Mouse (Mus musculus) lung, embryonic 15.5 days (tissue): ENCODE results near the gene Traf2. TPM values are rescaled to one million over a fixed set of nuclear protein-coding genes. Genes with fewer than 3 reads are reported as not detected.
A peak's percentile ranks its signal among the peaks of the same experiment; 100 is the strongest.

Experiments used
- ATAC-seq: fragments of 200-750 bp; cut with Nextera tagmentation; 2 replicates; pipeline ENCODE4 v1.8.0; 2017; ENCODE audit warnings: moderate number of reproducible peaks, borderline replicate concordance; ENCODE audit not compliant: low FRiP score, low TSS enrichment; ENCODE audit errors: extremely low read depth
- H3K27ac ChIP-seq: fragments of 300-500 bp; sonication (generic); 2 replicates; pipeline ENCODE4 v1.5.1; 2015; ENCODE audit warnings: moderate library complexity, mild to moderate bottlenecking, inconsistent platforms
- H3K27me3 ChIP-seq: fragments of 300-500 bp; sonication (generic); 2 replicates; pipeline ENCODE4 v1.6.1; 2015; ENCODE audit warnings: inconsistent platforms
- H3K36me3 ChIP-seq: fragments of 300-500 bp; sonication (generic); 2 replicates; pipeline ENCODE4 v1.6.1; 2015; ENCODE audit warnings: inconsistent platforms
- H3K4me1 ChIP-seq: fragments of 300-500 bp; sonication (generic); 2 replicates; pipeline ENCODE4 v1.6.1; 2015; ENCODE audit warnings: inconsistent platforms
- H3K4me2 ChIP-seq: fragments of 300-500 bp; sonication (generic); 2 replicates; pipeline ENCODE4 v1.6.1; 2015; ENCODE audit warnings: inconsistent platforms, mild to moderate bottlenecking, moderate library complexity
- H3K4me3 ChIP-seq: fragments of 300-500 bp; sonication (generic); 2 replicates; pipeline ENCODE4 v1.5.1; 2015; ENCODE audit warnings: mild to moderate bottlenecking, inconsistent platforms
- H3K9ac ChIP-seq: fragments of 300-500 bp; sonication (generic); 2 replicates; pipeline ENCODE4 v1.6.1; 2015; ENCODE audit warnings: inconsistent platforms
- H3K9me3 ChIP-seq: fragments of 300-500 bp; sonication (generic); 2 replicates; pipeline ENCODE4 v1.6.1; 2016; ENCODE audit warnings: inconsistent platforms
- WGBS: fragments of 180-500 bp; shearing (Covaris S2); methylation state at CpG from one replicate; pipeline ENCODE4 v1.1.7; 2015; 5-methylcytosine and 5-hydroxymethylcytosine counted together
- polyA plus RNA-seq: library from polyadenylated mRNA; unstranded; fragments of >200 nt; fragmentation: Nextera tagmentation; extraction: Ambion mirVana; gene quantifications from 2 replicates; pipeline ENCODE4 v1.2.1, GENCODE M21; 2015

The Traf2 gene
- polyA plus RNA-seq, 1 experiment from 2014 or later: 41.3 TPM

GRCm38 (mm10) chr2:25479551-25480311 is 67.0 kb downstream of the Traf2 start:
- no peaks in the 10 kb centered on the region for H3K4me1 ChIP-seq
- H3K27me3 ChIP-seq: no peaks in the 10 kb centered on the region
- no peaks in the 10 kb centered on the region for H3K9me3 ChIP-seq
- H3K27ac ChIP-seq: no peak overlapping the region
- no peaks in the 10 kb centered on the region for H3K36me3 ChIP-seq
- H3K9ac ChIP-seq: no peak overlapping the region
- 64% methylated on average over 10 of the region's 10 CpGs for WGBS
- no peak overlapping the region for H3K4me2 ChIP-seq
- H3K4me3 ChIP-seq: no peak overlapping the region
- ATAC-seq: no peak

- 72% methylated on average over 3 of the region's 3 CpGs for WGBS
- H3K9me3 ChIP-seq: no peaks in the 10 kb centered on the region
- H3K36me3 ChIP-seq: no peaks in the 10 kb centered on the region
- no peak overlapping the region for H3K27ac ChIP-seq
- H3K27me3 ChIP-seq: no peaks in the 10 kb centered on the region
- H3K4me2 ChIP-seq: no peak overlapping the region
- H3K9ac ChIP-seq: no peak overlapping the region
- no peak overlapping the region for H3K4me3 ChIP-seq
- peak; percentile 16; the same call in 1 of the 2 replicates for ATAC-seq
- no peaks in the 10 kb centered on the region for H3K4me1 ChIP-seq
These were observed 68.6 kb downstream of the Traf2 start for GRCm38 (mm10) chr2:25477967-25478675.

- no peaks in the 10 kb centered on the region for H3K36me3 ChIP-seq
- WGBS: 82% methylated on average over 8 of the region's 8 CpGs
These were observed 69.2 kb downstream of the Traf2 start for GRCm38 (mm10) chr2:25477541-25477940.

GRCm38 (mm10) chr2:25472550-25472949 is 74.2 kb downstream of the Traf2 start:
- Histone ChIP-seq H3K4me1 (peaks cover 15% of the 10 kb centered on the region; the same call in 1 of the 2 replicates), H3K27ac (no peak overlapping the region), H3K4me2 (no peak overlapping the region), H3K9ac (no peak overlapping the region), H3K27me3 (no peaks in the 10 kb centered on the region), H3K4me3 (no peak overlapping the region), H3K9me3 (no peaks in the 10 kb centered on the region), H3K36me3 (no peaks in the 10 kb centered on the region)
- WGBS: 50% methylated on average over 2 of the region's 2 CpGs
- ATAC-seq: no peak

More at GRCm38 (mm10) chr2:25477541-25477940, 69.2 kb downstream of the Traf2 start:
- no peaks in the 10 kb centered on the region for H3K4me1 ChIP-seq
- no peak overlapping the region for H3K9ac ChIP-seq
- no peak overlapping the region for H3K27ac ChIP-seq
- no peaks in the 10 kb centered on the region for H3K27me3 ChIP-seq
- no peak for ATAC-seq
- H3K4me3 ChIP-seq: no peak overlapping the region
- H3K4me2 ChIP-seq: no peak overlapping the region
- H3K9me3 ChIP-seq: no peaks in the 10 kb centered on the region

GRCm38 (mm10) chr2:25469969-25470368 is 76.8 kb downstream of the Traf2 start, which contains the start of gene Ptgds:
Gene Ptgds (minus strand): TSS chr2:25470046.
- Histone ChIP-seq H3K27ac (peak within 1 kb of the TSS; percentile 25), H3K9ac (no peak within 1 kb of the TSS), H3K4me1 (peaks cover 15% of the 10 kb centered on the region; the same call in 1 of the 2 replicates), H3K36me3 (no peaks in the 10 kb centered on the region), H3K27me3 (no peaks in the 10 kb centered on the region), H3K4me3 (no peak within 1 kb of the TSS), H3K4me2 (no peak within 1 kb of the TSS), H3K9me3 (no peaks in the 10 kb centered on the region)
- no peak for ATAC-seq
- 33% methylated on average over 6 of the region's 6 CpGs for WGBS

GRCm38 (mm10) chr2:25468962-25469915 is 77.5 kb downstream of the Traf2 start:
- H3K27ac ChIP-seq: peak overlapping the region; percentile 25
- peak; percentile 36; the same call in 1 of the 2 replicates for ATAC-seq
- peaks cover 15% of the 10 kb centered on the region; the same call in 1 of the 2 replicates for H3K4me1 ChIP-seq
- H3K9ac ChIP-seq: no peak overlapping the region
- no peaks in the 10 kb centered on the region for H3K36me3 ChIP-seq
- no peak overlapping the region for H3K4me2 ChIP-seq
- 63% methylated on average over 10 of the region's 10 CpGs for WGBS
- no peak overlapping the region for H3K4me3 ChIP-seq
- no peaks in the 10 kb centered on the region for H3K9me3 ChIP-seq
- no peaks in the 10 kb centered on the region for H3K27me3 ChIP-seq

Other genes starting within 250 kb of the Traf2 start
- 0.45 and 0.48 TPM in 2 replicates for gene Grin1, start 227.8 kb downstream of the Traf2 start, polyA plus RNA-seq
- 48.8 and 52.0 TPM in 2 replicates for gene Man1b1, start 214.6 kb downstream of the Traf2 start, polyA plus RNA-seq
- 14.5 and 14.9 TPM in 2 replicates for gene Dpp7, start 190.6 kb downstream of the Traf2 start, polyA plus RNA-seq
- gene Uap1l1, start 181.3 kb downstream of the Traf2 start, polyA plus RNA-seq: 16.4 and 20.5 TPM in 2 replicates
- gene Sapcd2, start 174.6 kb downstream of the Traf2 start, polyA plus RNA-seq: 42.2 and 45.2 TPM in 2 replicates
- gene Entpd2, start 151.1 kb downstream of the Traf2 start, polyA plus RNA-seq: 2.1 and 3.6 TPM in 2 replicates
- 27.5 and 28.7 TPM in 2 replicates for gene Npdc1, start 147.6 kb downstream of the Traf2 start, polyA plus RNA-seq
- gene Fut7, start 123.7 kb downstream of the Traf2 start, polyA plus RNA-seq: 0.11 TPM in 1 of 2 replicates, not detected in the other
- gene Abca2, start 118.2 kb downstream of the Traf2 start, polyA plus RNA-seq: 4.5 and 4.8 TPM in 2 replicates
- 77.9 and 90.3 TPM in 2 replicates for gene Clic3, start 90.1 kb downstream of the Traf2 start, polyA plus RNA-seq
- 31.5 and 37.0 TPM in 2 replicates for gene Paxx, start 85.8 kb downstream of the Traf2 start, polyA plus RNA-seq
- 10.2 and 24.3 TPM in 2 replicates for gene Ptgds, start 76.9 kb downstream of the Traf2 start, polyA plus RNA-seq
- not detected in 2 replicates for gene Lcn12, start 53.0 kb downstream of the Traf2 start, polyA plus RNA-seq
- gene Fbxw5, start 46.2 kb downstream of the Traf2 start, polyA plus RNA-seq: 72.8 and 76.2 TPM in 2 replicates
- gene C8g, start 45.2 kb downstream of the Traf2 start, polyA plus RNA-seq: 5.8 and 6.6 TPM in 2 replicates
- 311 and 323 TPM in 2 replicates for gene Edf1, start 10.9 kb upstream of the Traf2 start, polyA plus RNA-seq
- gene Mamdc4, start 27.9 kb upstream of the Traf2 start, polyA plus RNA-seq: 4.5 and 7.1 TPM in 2 replicates
- gene Phpt1, start 28.3 kb upstream of the Traf2 start, polyA plus RNA-seq: 163 and 177 TPM in 2 replicates
- gene Ajm1, start 34.8 kb upstream of the Traf2 start, polyA plus RNA-seq: 0.09 TPM in 1 of 2 replicates, not detected in the other
- 74.0 and 75.2 TPM in 2 replicates for gene Rabl6, start 61.6 kb upstream of the Traf2 start, polyA plus RNA-seq
- 0.17 and 0.45 TPM in 2 replicates for gene Ccdc183, start 70.7 kb upstream of the Traf2 start, polyA plus RNA-seq
- 26.8 and 27.2 TPM in 2 replicates for gene Tmem141, start 75.1 kb upstream of the Traf2 start, polyA plus RNA-seq
- 2.4 and 3.6 TPM in 2 replicates for gene Fcna, start 81.1 kb upstream of the Traf2 start, polyA plus RNA-seq
- gene Lcn8, start 106.2 kb upstream of the Traf2 start, polyA plus RNA-seq: 0.26 and 0.40 TPM in 2 replicates
- gene Lcn5, start 111.0 kb upstream of the Traf2 start, polyA plus RNA-seq: not detected in 2 replicates
- not detected in 2 replicates for gene Lcn6, start 129.8 kb upstream of the Traf2 start, polyA plus RNA-seq
- gene Lcn10, start 135.8 kb upstream of the Traf2 start, polyA plus RNA-seq: not detected in 2 replicates
- gene Obp2a, start 153.1 kb upstream of the Traf2 start, polyA plus RNA-seq: not detected in 2 replicates
- gene Bmyc, start 159.8 kb upstream of the Traf2 start, polyA plus RNA-seq: 64.4 and 69.3 TPM in 2 replicates
- not detected in 2 replicates for gene Obp2b, start 190.1 kb upstream of the Traf2 start, polyA plus RNA-seq
- not detected in 2 replicates for gene Lcn3, start 218.6 kb upstream of the Traf2 start, polyA plus RNA-seq
- gene Lcn11, start 230.1 kb upstream of the Traf2 start, polyA plus RNA-seq: not detected in 2 replicates
- gene Gm13539, start 235.3 kb upstream of the Traf2 start, polyA plus RNA-seq: not detected in 2 replicates